Mouse (Mus musculus): Measurements from ENCODE around the gene Taf4.

- TF ChIP-seq CTCF (IDR thresholded peaks at IDR 0.05; ENCODE audit: low read depth, low read length) (no peak), POLR2A (IDR thresholded peaks at IDR 0.05; ENCODE audit: insufficient read depth, low read length) (no peak), EP300 (IDR thresholded peaks at IDR 0.05; ENCODE audit: insufficient read depth, low read depth, low read length) (no peak)
Observed at GRCm38 (mm10) chr2:179977344-179978025, 1.0 kb upstream of the Taf4 start.

Measured in ES-Bruce4 (cell line).